Mouse (Mus musculus) neural tube, embryonic 11.5 days (tissue): ENCODE results near the gene Olfr1141. TPM values are rescaled to one million over a fixed set of nuclear protein-coding genes. Genes with fewer than 3 reads are reported as not detected.

Experiments
- ATAC-seq: fragments of 200-750 bp; cut with Nextera tagmentation; 2 replicates; pipeline ENCODE4 v1.8.0; 2017; ENCODE audit warnings: moderate number of reproducible peaks, mild to moderate bottlenecking, moderate TSS enrichment, moderate library complexity; ENCODE audit not compliant: insufficient read depth, low FRiP score, low TSS enrichment
- DNase-seq: peaks from one replicate; pipeline ENCODE4 v3.0.0-alpha.2; 2015; ENCODE audit warnings: low spot score
- H3K27ac ChIP-seq: fragments of 300-500 bp; sonication (generic); 2 replicates; pipeline ENCODE4 v1.5.1; 2014; ENCODE audit warnings: low read depth, mild to moderate bottlenecking, low read length
- H3K27me3 ChIP-seq: fragments of 300-500 bp; sonication (generic); 2 replicates; pipeline ENCODE4 v1.6.1; 2014; ENCODE audit warnings: mild to moderate bottlenecking, low read length, mixed read lengths; ENCODE audit not compliant: control insufficient read depth, insufficient read depth
- H3K36me3 ChIP-seq: fragments of 300-500 bp; sonication (generic); 2 replicates; pipeline ENCODE4 v1.6.1; 2014; ENCODE audit warnings: mild to moderate bottlenecking, low read length, moderate library complexity, mixed read lengths; ENCODE audit not compliant: control insufficient read depth, insufficient read depth
- H3K4me1 ChIP-seq: fragments of 300-500 bp; sonication (generic); 2 replicates; pipeline ENCODE4 v1.6.1; 2014; ENCODE audit warnings: low read length, mixed read lengths; ENCODE audit not compliant: control insufficient read depth, insufficient read depth
- H3K4me2 ChIP-seq: fragments of 300-500 bp; sonication (generic); 2 replicates; pipeline ENCODE4 v1.6.1; 2014; ENCODE audit warnings: low read depth, mild to moderate bottlenecking, moderate library complexity
- H3K4me3 ChIP-seq: fragments of 300-500 bp; sonication (generic); 2 replicates; pipeline ENCODE4 v1.5.1; 2014; ENCODE audit warnings: low read depth, low read length
- H3K9ac ChIP-seq: fragments of 300-500 bp; sonication (generic); 2 replicates; pipeline ENCODE4 v1.6.1; 2014; ENCODE audit warnings: mild to moderate bottlenecking, low read length
- H3K9me3 ChIP-seq: fragments of 300-500 bp; sonication (generic); 2 replicates; pipeline ENCODE4 v1.6.1; 2016; ENCODE audit warnings: low read length; ENCODE audit not compliant: control insufficient read depth
- WGBS: fragments of 180-500 bp; shearing (Covaris S2); extraction: QIAGEN DNeasy Blood & Tissue Kit; methylation state at CpG from one replicate; pipeline ENCODE4 v1.1.7; 2014; 5-methylcytosine and 5-hydroxymethylcytosine counted together
- polyA plus RNA-seq: library from polyadenylated mRNA; unstranded; fragments of >200 nt; fragmentation: Nextera tagmentation; extraction: Ambion mirVana; gene quantifications from 2 replicates; pipeline ENCODE4 v1.2.1, GENCODE M21; 2014

Olfr1141 gene
- polyA plus RNA-seq = not detected in 2 replicates

DNA sequence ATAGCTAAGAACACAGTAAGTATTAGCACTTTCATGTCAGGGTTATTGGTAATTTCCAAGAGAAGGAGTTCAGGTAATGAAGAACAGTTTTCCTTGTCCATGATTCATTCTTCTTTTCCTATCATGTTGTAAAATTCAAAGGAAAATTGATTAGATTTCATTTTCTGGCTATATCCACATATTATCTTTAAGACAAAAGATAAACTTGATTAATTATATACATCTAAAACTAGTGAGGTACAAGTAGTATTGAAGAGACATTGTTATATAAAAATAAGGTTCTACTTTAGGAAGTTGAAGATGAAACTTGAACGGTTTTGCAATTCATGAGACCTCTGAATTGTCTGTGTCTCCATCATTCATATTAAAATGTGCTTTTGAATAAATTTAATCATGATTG is at the start of gene Olfr1141:
Gene Olfr1141, minus strand, starts transcription at position 101 of the 400 bp plus-strand sequence.
- ATAC-seq (no peak), DNase-seq (no peak)
- WGBS = 93% methylated on average over 1 of the region's 1 CpGs
- no peaks in the 10 kb centered on the region for H3K36me3 ChIP-seq
- H3K27me3 ChIP-seq = no peaks in the 10 kb centered on the region
- H3K4me3 ChIP-seq = no peak within 1 kb of the TSS
- no peaks in the 10 kb centered on the region for H3K4me1 ChIP-seq
- H3K9me3 ChIP-seq = no peaks in the 10 kb centered on the region
- no peak within 1 kb of the TSS for H3K9ac ChIP-seq
- no peak within 1 kb of the TSS for H3K27ac ChIP-seq
- H3K4me2 ChIP-seq = no peak within 1 kb of the TSS

DNA sequence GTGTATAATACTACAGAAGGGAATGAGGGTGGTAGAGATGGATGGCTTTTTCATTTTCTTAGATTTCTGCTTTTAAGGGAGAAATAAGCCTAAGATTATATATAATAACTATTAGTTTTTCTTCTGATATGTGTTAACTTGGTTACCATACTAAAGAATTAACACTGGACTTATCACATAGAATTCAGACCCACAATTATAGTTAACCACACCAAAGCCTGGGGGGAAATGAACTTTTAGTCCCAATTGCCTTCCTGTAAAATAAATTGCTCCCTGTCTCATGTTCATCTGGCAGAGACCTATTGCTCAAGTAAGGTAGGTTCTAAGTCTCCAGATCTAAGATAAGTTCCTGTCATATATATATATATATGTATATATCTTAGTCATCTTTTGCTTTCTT is 46.5 kb upstream of the Olfr1141 start, which contains the start of gene Olfr1143:
Gene Olfr1143, plus strand, starts transcription at position 301 of the 400 bp plus-strand sequence.
- Histone ChIP-seq H3K9me3 (no peaks in the 10 kb centered on the region), H3K4me1 (no peaks in the 10 kb centered on the region), H3K4me3 (no peak within 1 kb of the TSS), H3K36me3 (no peaks in the 10 kb centered on the region), H3K27ac (no peak within 1 kb of the TSS), H3K9ac (no peak within 1 kb of the TSS), H3K27me3 (no peaks in the 10 kb centered on the region), H3K4me2 (no peak within 1 kb of the TSS)
- no peak for ATAC-seq
- no peak for DNase-seq

DNA sequence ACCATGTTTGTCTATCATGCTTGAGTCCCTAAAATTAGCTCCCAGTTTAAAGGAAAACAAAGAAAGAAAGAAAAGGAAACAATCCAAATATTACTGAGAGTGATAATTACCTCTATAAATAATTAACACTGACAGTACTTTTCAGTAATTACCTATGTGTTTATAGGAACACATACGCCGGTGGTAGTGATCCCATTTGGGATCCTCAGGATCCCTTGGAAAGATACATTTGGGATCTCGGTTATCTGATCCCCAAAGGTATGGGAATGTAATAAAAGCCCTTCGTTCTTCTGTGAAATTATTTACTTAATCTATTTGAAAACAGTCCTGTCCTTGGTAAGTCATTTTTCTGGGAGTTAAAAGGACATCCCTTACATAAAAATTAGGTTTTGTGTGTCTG is 25.4 kb upstream of the Olfr1141 start, which contains the start of gene Olfr152:
Gene Olfr152, plus strand, starts transcription at position 301 of the 400 bp plus-strand sequence.
- Histone ChIP-seq H3K4me3 (no peak within 1 kb of the TSS), H3K9me3 (no peaks in the 10 kb centered on the region), H3K27ac (no peak within 1 kb of the TSS), H3K9ac (no peak within 1 kb of the TSS), H3K36me3 (no peaks in the 10 kb centered on the region), H3K27me3 (no peaks in the 10 kb centered on the region), H3K4me2 (no peak within 1 kb of the TSS), H3K4me1 (no peaks in the 10 kb centered on the region)
- ATAC-seq (no peak), DNase-seq (no peak)
- 88% methylated on average over 4 of the region's 4 CpGs for WGBS

DNA sequence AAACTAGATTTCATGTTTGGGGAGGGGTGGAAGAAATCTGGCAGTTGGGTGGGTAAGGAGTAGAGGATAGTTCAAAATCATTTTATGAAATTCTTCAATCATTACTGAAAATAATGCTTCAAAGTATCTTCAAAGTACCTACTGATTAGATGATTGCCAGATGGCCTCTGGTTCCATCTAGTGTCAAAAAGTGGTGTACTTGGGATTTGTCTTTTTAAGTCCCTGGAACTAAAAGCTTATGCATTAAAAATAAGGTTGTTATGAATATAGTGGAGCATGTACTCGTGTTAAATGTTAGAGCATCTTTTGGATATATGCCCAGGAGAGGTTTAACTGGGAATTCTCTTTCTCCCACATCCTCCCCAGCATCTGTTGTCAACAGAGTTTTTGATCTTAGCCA is 22.4 kb upstream of the Olfr1141 start:
- H3K36me3 ChIP-seq = no peaks in the 10 kb centered on the region
- no peak for ATAC-seq
- no peak overlapping the region for H3K27ac ChIP-seq
- H3K9me3 ChIP-seq = no peaks in the 10 kb centered on the region
- H3K9ac ChIP-seq = no peak overlapping the region
- no peak for DNase-seq
- no peaks in the 10 kb centered on the region for H3K4me1 ChIP-seq
- WGBS = 46% methylated on average over 1 of the region's 1 CpGs
- H3K27me3 ChIP-seq = no peaks in the 10 kb centered on the region
- no peak overlapping the region for H3K4me2 ChIP-seq
- H3K4me3 ChIP-seq = no peak overlapping the region

DNA sequence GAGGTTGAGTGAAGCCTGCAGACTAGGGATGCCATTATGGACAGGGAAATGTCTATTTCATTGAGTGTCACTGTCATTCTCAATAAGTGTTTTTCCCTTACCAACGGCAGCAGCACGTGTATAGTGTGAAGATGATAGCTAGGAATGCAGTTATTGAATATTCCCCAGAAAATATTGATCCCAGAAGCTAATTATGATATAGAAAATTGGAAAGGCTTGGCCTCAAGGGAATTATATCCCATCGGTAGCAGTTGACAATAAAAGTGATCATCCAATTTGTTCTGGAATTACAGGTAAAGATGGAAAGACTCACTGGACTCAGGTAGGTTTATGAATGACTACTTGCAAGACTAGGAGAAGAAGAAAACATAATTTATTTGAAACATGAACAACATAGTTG is 10.3 kb downstream of the Olfr1141 start, which contains the start of gene Olfr1140:
Gene Olfr1140, plus strand, starts transcription at position 301 of the 400 bp plus-strand sequence.
- H3K4me3 ChIP-seq = no peak within 1 kb of the TSS
- H3K36me3 ChIP-seq = no peaks in the 10 kb centered on the region
- no peak within 1 kb of the TSS for H3K27ac ChIP-seq
- ATAC-seq (no peak), DNase-seq (no peak)
- H3K9me3 ChIP-seq = no peaks in the 10 kb centered on the region
- no peak within 1 kb of the TSS for H3K9ac ChIP-seq
- no peaks in the 10 kb centered on the region for H3K4me1 ChIP-seq
- no peak within 1 kb of the TSS for H3K4me2 ChIP-seq
- H3K27me3 ChIP-seq = no peaks in the 10 kb centered on the region
- 81% methylated on average over 3 of the region's 3 CpGs for WGBS

DNA sequence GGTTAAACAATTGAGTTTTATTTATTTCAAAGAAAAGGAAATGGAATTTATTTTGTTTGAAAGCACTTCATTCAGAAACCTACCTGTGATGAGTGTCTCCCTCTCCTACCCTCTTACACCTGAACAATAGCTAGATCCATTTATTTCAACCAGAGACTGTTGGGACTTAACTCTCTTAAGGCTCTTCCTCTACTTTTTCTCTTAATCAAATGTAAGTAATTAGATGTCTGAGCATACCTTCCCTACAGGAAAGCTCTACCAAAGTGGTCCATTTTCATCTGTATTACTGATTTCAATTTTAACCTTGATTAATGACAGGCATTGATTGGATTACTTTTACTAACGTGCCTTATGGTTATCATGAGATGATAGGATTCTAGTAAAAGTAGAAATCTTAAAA is 13.9 kb downstream of the Olfr1141 start, which contains the start of gene Olfr1138:
Gene Olfr1138, minus strand, starts transcription at position 101 of the 400 bp plus-strand sequence.
- Histone ChIP-seq H3K27ac (no peak within 1 kb of the TSS), H3K36me3 (no peaks in the 10 kb centered on the region), H3K4me1 (no peaks in the 10 kb centered on the region), H3K9ac (no peak within 1 kb of the TSS), H3K4me3 (no peak within 1 kb of the TSS), H3K9me3 (no peaks in the 10 kb centered on the region), H3K27me3 (no peaks in the 10 kb centered on the region), H3K4me2 (no peak within 1 kb of the TSS)
- WGBS = 85% methylated on average over 1 of the region's 1 CpGs
- ATAC-seq (no peak), DNase-seq (no peak)

DNA sequence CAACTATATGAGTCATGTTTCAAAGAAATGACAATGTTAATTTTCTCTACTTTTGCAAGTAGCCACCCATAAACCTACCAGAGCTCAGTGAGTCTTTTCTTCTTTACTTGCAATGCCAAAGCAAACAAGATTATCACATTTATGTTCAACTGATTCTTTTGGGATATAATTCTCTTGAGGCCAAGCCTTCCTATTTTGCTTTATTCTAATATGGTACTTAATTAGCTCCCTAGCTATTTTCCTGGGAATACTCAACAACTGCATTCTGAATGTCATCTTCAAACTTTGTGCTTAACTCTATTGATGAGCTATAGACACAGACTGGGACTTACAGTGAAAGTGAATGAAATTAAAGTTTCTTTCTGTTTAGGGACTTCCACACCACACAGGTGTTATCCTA is 40.7 kb downstream of the Olfr1141 start, which contains the start of gene Olfr1137:
Gene Olfr1137, minus strand, starts transcription at position 101 of the 400 bp plus-strand sequence.
- Histone ChIP-seq H3K4me2 (no peak within 1 kb of the TSS), H3K27ac (no peak within 1 kb of the TSS), H3K4me3 (no peak within 1 kb of the TSS), H3K27me3 (no peaks in the 10 kb centered on the region), H3K36me3 (no peaks in the 10 kb centered on the region), H3K4me1 (no peaks in the 10 kb centered on the region), H3K9me3 (no peaks in the 10 kb centered on the region), H3K9ac (no peak within 1 kb of the TSS)
- ATAC-seq (no peak), DNase-seq (no peak)

Other genes starting within 250 kb of the Olfr1141 start
- gene Pramel6, start 247.4 kb downstream of the Olfr1141 start, polyA plus RNA-seq = not detected in 2 replicates
- gene Olfr153, start 222.2 kb downstream of the Olfr1141 start, polyA plus RNA-seq = not detected in 2 replicates
- not detected in 2 replicates for gene Olfr1128, start 208.4 kb downstream of the Olfr1141 start, polyA plus RNA-seq
- gene Olfr1129, start 180.1 kb downstream of the Olfr1141 start, polyA plus RNA-seq = not detected in 2 replicates
- not detected in 2 replicates for gene Olfr1130, start 147.8 kb downstream of the Olfr1141 start, polyA plus RNA-seq
- gene Olfr1131, start 126.9 kb downstream of the Olfr1141 start, polyA plus RNA-seq = not detected in 2 replicates
- not detected in 2 replicates for gene Olfr1132, start 116.5 kb downstream of the Olfr1141 start, polyA plus RNA-seq
- not detected in 2 replicates for gene Olfr1133, start 106.6 kb downstream of the Olfr1141 start, polyA plus RNA-seq
- gene Olfr1134, start 95.5 kb downstream of the Olfr1141 start, polyA plus RNA-seq = not detected in 2 replicates
- gene Olfr1135, start 80.3 kb downstream of the Olfr1141 start, polyA plus RNA-seq = not detected in 2 replicates
- gene Olfr1136, start 60.0 kb downstream of the Olfr1141 start, polyA plus RNA-seq = not detected in 2 replicates
- gene Olfr1137, start 40.8 kb downstream of the Olfr1141 start, polyA plus RNA-seq = not detected in 2 replicates
- not detected in 2 replicates for gene Olfr1138, start 14.0 kb downstream of the Olfr1141 start, polyA plus RNA-seq
- gene Olfr1140, start 10.2 kb downstream of the Olfr1141 start, polyA plus RNA-seq = not detected in 2 replicates
- not detected in 2 replicates for gene Olfr152, start 25.5 kb upstream of the Olfr1141 start, polyA plus RNA-seq
- not detected in 2 replicates for gene Olfr1143, start 46.6 kb upstream of the Olfr1141 start, polyA plus RNA-seq
- gene Olfr1145, start 55.8 kb upstream of the Olfr1141 start, polyA plus RNA-seq = not detected in 2 replicates
- gene Olfr1148, start 76.5 kb upstream of the Olfr1141 start, polyA plus RNA-seq = not detected in 2 replicates
- gene Olfr1150-ps1, start 90.0 kb upstream of the Olfr1141 start, polyA plus RNA-seq = not detected in 2 replicates
- gene Olfr1151, start 101.9 kb upstream of the Olfr1141 start, polyA plus RNA-seq = not detected in 2 replicates
- not detected in 2 replicates for gene Olfr1152, start 112.5 kb upstream of the Olfr1141 start, polyA plus RNA-seq
- gene Olfr1153, start 141.0 kb upstream of the Olfr1141 start, polyA plus RNA-seq = not detected in 2 replicates
- gene Olfr1154, start 151.2 kb upstream of the Olfr1141 start, polyA plus RNA-seq = not detected in 2 replicates
- gene Olfr1155, start 191.1 kb upstream of the Olfr1141 start, polyA plus RNA-seq = not detected in 2 replicates
- gene Olfr1156, start 199.1 kb upstream of the Olfr1141 start, polyA plus RNA-seq = not detected in 2 replicates
- gene Olfr1157, start 214.3 kb upstream of the Olfr1141 start, polyA plus RNA-seq = not detected in 2 replicates
- gene Olfr74, start 220.7 kb upstream of the Olfr1141 start, polyA plus RNA-seq = not detected in 2 replicates
- not detected in 2 replicates for gene Olfr1158, start 236.1 kb upstream of the Olfr1141 start, polyA plus RNA-seq